Mouse (Mus musculus): Measurements from ENCODE around the gene Spata13.

Gene Spata13

GRCm38 (mm10) chr14:60639195-60639594 is 5.4 kb downstream of the Spata13 start:
- DNase-seq (ENCODE audit: low read depth, low spot score), result no peak

DNA sequence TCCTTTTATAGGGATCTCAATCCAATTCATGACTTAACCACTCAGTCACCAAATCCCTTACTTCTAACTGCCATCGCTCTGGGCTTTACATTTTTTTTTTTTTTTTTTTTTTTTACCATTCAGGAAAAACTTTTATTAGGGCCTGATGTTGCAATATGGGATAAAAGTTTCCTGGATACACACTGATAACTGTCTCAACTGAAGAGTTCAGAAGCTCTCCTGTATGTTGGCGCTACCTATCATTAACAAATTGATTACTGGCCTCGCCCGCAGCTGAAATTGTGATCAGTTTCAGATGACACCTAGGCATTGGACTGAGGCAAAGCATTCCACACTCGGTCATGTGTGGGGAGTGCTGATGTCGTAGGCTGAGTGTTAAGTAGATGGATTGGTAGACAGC is 7.3 kb downstream of the Spata13 start:
- no peak for DNase-seq (ENCODE audit: low read depth, low spot score)

GRCm38 (mm10) chr14:60642131-60642530 is 8.3 kb downstream of the Spata13 start:
- no peak for DNase-seq (ENCODE audit: low read depth, low spot score)

- DNase-seq (ENCODE audit: low read depth, low spot score), result no peak
Observed at GRCm38 (mm10) chr14:60643098-60643870, 9.5 kb downstream of the Spata13 start.

- no peak for DNase-seq (ENCODE audit: low read depth, low spot score)
Observed at GRCm38 (mm10) chr14:60646373-60646772, 12.6 kb downstream of the Spata13 start.

DNA sequence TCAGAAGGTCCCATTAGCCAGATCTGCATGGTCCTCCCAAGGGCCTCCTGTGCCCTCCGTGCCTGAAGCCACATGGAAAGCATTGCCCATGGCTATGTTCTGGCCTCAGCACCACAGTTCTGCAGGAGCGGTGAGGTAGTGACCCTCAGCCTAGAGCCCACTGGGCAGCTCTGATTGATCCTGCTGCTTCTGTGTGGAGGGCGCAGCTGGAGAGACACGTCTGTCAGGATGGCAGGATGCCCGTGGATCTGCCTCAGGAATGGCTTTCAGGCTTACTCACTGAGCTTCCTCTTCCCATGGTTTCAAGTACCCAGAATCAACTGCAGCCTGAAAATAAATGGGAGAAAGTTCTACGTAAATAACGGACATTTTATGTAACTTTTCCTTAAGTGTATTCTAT is 14.1 kb downstream of the Spata13 start:
- no peak for DNase-seq (ENCODE audit: low read depth, low spot score)

GRCm38 (mm10) chr14:60648956-60649355 is 15.2 kb downstream of the Spata13 start:
- DNase-seq (ENCODE audit: low read depth, low spot score), result no peak

- no peak for DNase-seq (ENCODE audit: low read depth, low spot score)
Observed at GRCm38 (mm10) chr14:60653184-60653583, 19.4 kb downstream of the Spata13 start.

- DNase-seq (ENCODE audit: low read depth, low spot score), result peak; percentile 95
Observed at GRCm38 (mm10) chr14:60653977-60654376, 20.2 kb downstream of the Spata13 start.

GRCm38 (mm10) chr14:60654708-60655107 is 20.9 kb downstream of the Spata13 start:
- DNase-seq (ENCODE audit: low read depth, low spot score), result no peak

DNA sequence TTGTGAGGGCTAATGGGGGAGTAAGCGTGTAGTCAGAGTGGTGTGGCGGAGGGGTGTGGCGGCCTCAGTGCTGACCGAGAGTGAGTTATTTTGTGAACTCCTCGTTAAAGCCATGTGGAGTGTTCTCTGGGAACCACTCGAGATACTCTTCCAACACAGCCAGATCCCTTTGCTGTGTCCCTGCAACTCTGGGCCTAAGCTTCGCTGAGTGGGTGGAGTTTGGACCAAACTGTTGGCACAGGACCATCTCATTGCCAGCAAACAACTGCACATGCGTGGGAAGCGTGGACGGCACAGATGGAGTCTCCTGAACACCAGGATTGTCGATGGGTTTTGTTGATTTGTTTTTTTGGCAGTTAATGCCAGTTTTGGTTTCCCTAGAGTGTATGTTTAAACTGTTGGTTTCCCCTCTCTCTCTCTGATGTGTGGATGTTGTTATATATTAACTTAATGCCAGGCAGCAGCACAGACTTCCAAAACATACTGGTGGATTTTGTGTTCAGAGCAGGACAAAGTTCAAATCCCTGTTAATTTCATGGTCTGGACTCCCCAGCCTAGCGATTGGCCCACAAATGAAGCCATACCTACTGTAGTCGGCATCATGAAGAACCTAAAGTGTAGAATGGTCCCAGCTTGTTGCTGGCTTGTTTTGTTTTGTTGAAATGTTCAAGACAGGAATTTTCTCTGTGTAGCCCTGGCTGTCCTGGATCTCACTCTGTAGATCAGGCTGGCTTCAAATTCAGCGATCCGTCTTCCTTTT is 22.3 kb downstream of the Spata13 start:
- DNase-seq (ENCODE audit: low read depth, low spot score), result no peak

- no peak for DNase-seq (ENCODE audit: low read depth, low spot score)
Observed at GRCm38 (mm10) chr14:60656701-60657085, 22.9 kb downstream of the Spata13 start.

DNA sequence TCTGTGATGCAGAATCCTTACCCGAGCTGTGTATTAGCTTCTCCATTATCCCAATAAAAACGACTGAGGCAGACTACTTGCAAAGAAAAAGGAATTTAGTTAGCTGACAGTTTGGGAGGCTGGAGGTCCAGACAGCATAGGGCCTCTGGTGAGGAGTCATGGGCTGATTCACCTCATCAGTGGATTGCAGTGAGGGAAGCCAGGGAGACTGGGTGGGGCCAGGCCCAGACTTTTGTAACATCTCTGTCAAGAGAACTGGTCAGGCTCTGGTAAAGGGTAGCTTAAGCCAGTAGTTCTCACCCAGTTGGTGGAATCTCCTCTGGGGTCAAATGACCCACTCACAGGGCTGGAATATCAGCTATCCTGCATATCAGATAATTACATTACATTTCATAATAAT is 24.1 kb downstream of the Spata13 start:
- no peak for DNase-seq (ENCODE audit: low read depth, low spot score)

GRCm38 (mm10) chr14:60659498-60659897 is 25.7 kb downstream of the Spata13 start:
- no peak for DNase-seq (ENCODE audit: low read depth, low spot score)

GRCm38 (mm10) chr14:60660591-60660990 is 26.8 kb downstream of the Spata13 start:
- DNase-seq (ENCODE audit: low read depth, low spot score), result no peak

GRCm38 (mm10) chr14:60661281-60661680 is 27.5 kb downstream of the Spata13 start:
- no peak for DNase-seq (ENCODE audit: low read depth, low spot score)

- no peak for DNase-seq (ENCODE audit: low read depth, low spot score)
Observed at GRCm38 (mm10) chr14:60663309-60663940, 29.6 kb downstream of the Spata13 start.

DNA sequence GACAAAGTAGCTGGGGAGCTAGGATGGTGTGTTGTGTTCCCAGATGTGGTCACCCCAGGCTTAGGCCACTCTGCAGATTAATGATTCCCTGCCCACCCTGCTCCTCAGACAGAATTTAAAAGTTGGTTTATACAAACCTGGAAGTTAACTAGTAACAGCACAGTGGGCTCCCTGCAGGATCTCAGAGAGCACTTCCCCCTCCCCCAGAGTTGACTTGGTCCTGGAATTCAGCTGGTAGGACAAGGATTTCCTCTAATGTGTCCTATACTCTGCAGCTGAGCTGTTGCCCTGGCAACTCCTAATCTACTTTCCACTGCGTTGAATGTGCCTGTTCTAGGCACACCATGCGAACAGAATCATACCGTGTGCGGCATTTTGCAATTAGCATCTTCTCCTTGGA is 30.8 kb downstream of the Spata13 start:
- no peak for DNase-seq (ENCODE audit: low read depth, low spot score)

DNA sequence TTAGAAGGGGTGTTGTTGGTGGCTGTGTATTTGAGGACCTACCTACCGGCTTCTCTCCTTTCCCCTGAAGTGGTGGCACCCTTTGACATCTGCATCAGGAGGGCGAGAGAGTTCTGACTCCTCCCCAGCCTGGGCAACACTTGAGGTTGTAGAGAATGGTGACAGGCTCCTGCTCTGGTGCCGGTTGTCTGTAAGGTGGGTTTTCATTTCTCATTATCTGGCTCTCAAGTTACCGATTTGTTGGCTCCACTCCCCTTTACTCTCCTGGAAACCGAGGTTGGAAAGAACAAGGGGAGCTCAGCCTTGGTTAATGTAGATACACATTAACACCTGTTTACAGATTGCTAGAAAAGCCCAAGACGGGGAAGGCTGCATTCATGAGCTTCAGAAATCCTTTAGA is 31.5 kb downstream of the Spata13 start:
- DNase-seq (ENCODE audit: low read depth, low spot score), result no peak

DNA sequence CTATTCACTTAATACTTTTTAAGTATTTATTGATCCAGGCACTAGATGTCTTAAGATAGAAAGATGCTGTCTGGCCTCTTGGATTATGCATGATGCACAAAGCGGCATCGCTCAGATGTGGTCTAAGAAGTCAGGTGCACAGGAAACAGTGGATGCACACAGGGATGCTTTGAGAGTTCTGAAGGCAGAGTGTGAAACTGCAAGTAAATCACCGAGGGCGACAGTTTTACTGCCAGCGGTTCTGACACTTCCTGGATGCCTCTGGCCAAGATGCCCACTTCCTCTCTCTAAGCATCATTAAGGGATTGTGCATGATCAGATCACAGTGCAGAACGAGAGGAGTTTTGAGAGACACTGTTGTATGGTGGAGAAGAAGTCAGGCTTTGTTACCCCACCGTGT is 32.5 kb downstream of the Spata13 start:
- DNase-seq (ENCODE audit: low read depth, low spot score), result no peak

- no peak for DNase-seq (ENCODE audit: low read depth, low spot score)
Observed at GRCm38 (mm10) chr14:60670191-60670590, 36.4 kb downstream of the Spata13 start.

- DNase-seq (ENCODE audit: low read depth, low spot score), result no peak
Observed at GRCm38 (mm10) chr14:60671504-60671903, 37.7 kb downstream of the Spata13 start.

- no peak for DNase-seq (ENCODE audit: low read depth, low spot score)
Observed at GRCm38 (mm10) chr14:60675697-60676096, 41.9 kb downstream of the Spata13 start.
